Mouse (Mus musculus): Measurements from ENCODE around the gene Ttyh2.

Ttyh2 gene

GRCm38 (mm10) chr11:114682321-114682900 lies 7.2 kb downstream of the Ttyh2 start:
- DNase-seq (ENCODE audit: low spot score): no peak

- peak; percentile 66 for DNase-seq (ENCODE audit: low spot score)
Observed at GRCm38 (mm10) chr11:114683029-114683721, 7.9 kb downstream of the Ttyh2 start.

GRCm38 (mm10) chr11:114683722-114684621 lies 8.7 kb downstream of the Ttyh2 start:
- no peak for DNase-seq (ENCODE audit: low spot score)

- DNase-seq (ENCODE audit: low spot score): no peak
Observed at GRCm38 (mm10) chr11:114684627-114685373, 9.6 kb downstream of the Ttyh2 start.

- no peak for DNase-seq (ENCODE audit: low spot score)
Observed at GRCm38 (mm10) chr11:114685526-114686040, 10.4 kb downstream of the Ttyh2 start.

GRCm38 (mm10) chr11:114686221-114686959 lies 11.2 kb downstream of the Ttyh2 start:
- DNase-seq (ENCODE audit: low spot score): no peak

GRCm38 (mm10) chr11:114687574-114688188 lies 12.4 kb downstream of the Ttyh2 start:
- DNase-seq (ENCODE audit: low spot score): no peak

GRCm38 (mm10) chr11:114688729-114689128 lies 13.5 kb downstream of the Ttyh2 start:
- no peak for DNase-seq (ENCODE audit: low spot score)

GRCm38 (mm10) chr11:114690192-114690591 lies 15.0 kb downstream of the Ttyh2 start:
- no peak for DNase-seq (ENCODE audit: low spot score)

- no peak for DNase-seq (ENCODE audit: low spot score)
Observed at GRCm38 (mm10) chr11:114691454-114692182, 16.4 kb downstream of the Ttyh2 start.

GRCm38 (mm10) chr11:114692601-114693000 lies 17.4 kb downstream of the Ttyh2 start:
- DNase-seq (ENCODE audit: low spot score): no peak

- DNase-seq (ENCODE audit: low spot score): no peak
Observed at GRCm38 (mm10) chr11:114693456-114693855, 18.2 kb downstream of the Ttyh2 start.

- no peak for DNase-seq (ENCODE audit: low spot score)
Observed at GRCm38 (mm10) chr11:114694451-114694850, 19.2 kb downstream of the Ttyh2 start.

GRCm38 (mm10) chr11:114698496-114698895 lies 23.3 kb downstream of the Ttyh2 start:
- no peak for DNase-seq (ENCODE audit: low spot score)

GRCm38 (mm10) chr11:114699511-114699910 lies 24.3 kb downstream of the Ttyh2 start:
- peak; percentile 53 for DNase-seq (ENCODE audit: low spot score)

- no peak for DNase-seq (ENCODE audit: low spot score)
Observed at GRCm38 (mm10) chr11:114702311-114702995, 27.2 kb downstream of the Ttyh2 start.

- no peak for DNase-seq (ENCODE audit: low spot score)
Observed at GRCm38 (mm10) chr11:114702996-114703361, 27.7 kb downstream of the Ttyh2 start.

GRCm38 (mm10) chr11:114704071-114704913 lies 29.1 kb downstream of the Ttyh2 start:
- peak; percentile 58 for DNase-seq (ENCODE audit: low spot score)

Measured in testis, postnatal 10 days (tissue).